Mouse (Mus musculus) liver (tissue): Measurements from ENCODE around the gene Slc23a4.
A peak's percentile ranks its signal among the peaks of the same experiment; 100 is the strongest.

Source experiments
- DNase-seq: peaks from one replicate; pipeline ENCODE4 v3.0.0-alpha.2; 2020; ENCODE audit warnings: mixed read lengths

Gene Slc23a4

GRCm38 (mm10) chr6:34988081-34988761 lies at the start of gene Slc23a4:
Gene Slc23a4, minus strand, starts transcription at chr6:34988404.
- peak; percentile 15 for DNase-seq

GRCm38 (mm10) chr6:35033341-35033740 lies 45.1 kb upstream of the Slc23a4 start:
- DNase-seq: no peak

GRCm38 (mm10) chr6:35032704-35033103 lies 44.5 kb upstream of the Slc23a4 start:
- DNase-seq: no peak

- no peak for DNase-seq
Measured at GRCm38 (mm10) chr6:35030811-35031210, 42.6 kb upstream of the Slc23a4 start.

GRCm38 (mm10) chr6:35030226-35030625 lies 42.0 kb upstream of the Slc23a4 start:
- DNase-seq: no peak

GRCm38 (mm10) chr6:35028023-35028422 lies 39.8 kb upstream of the Slc23a4 start:
- DNase-seq: no peak

GRCm38 (mm10) chr6:35027257-35027656 lies 39.1 kb upstream of the Slc23a4 start:
- DNase-seq: no peak

GRCm38 (mm10) chr6:35016624-35017023 lies 28.4 kb upstream of the Slc23a4 start:
- no peak for DNase-seq

- DNase-seq: no peak
Measured at GRCm38 (mm10) chr6:35011953-35012352, 23.7 kb upstream of the Slc23a4 start.

GRCm38 (mm10) chr6:35010705-35011104 lies 22.5 kb upstream of the Slc23a4 start:
- DNase-seq: no peak

- DNase-seq: no peak
Measured at GRCm38 (mm10) chr6:35002261-35002669, 14.1 kb upstream of the Slc23a4 start.

- no peak for DNase-seq
Measured at GRCm38 (mm10) chr6:34999101-34999500, 10.9 kb upstream of the Slc23a4 start.

- no peak for DNase-seq
Measured at GRCm38 (mm10) chr6:34996496-34996895, 8.3 kb upstream of the Slc23a4 start.

GRCm38 (mm10) chr6:34995265-34995681 lies 7.1 kb upstream of the Slc23a4 start:
- peak; percentile 80 for DNase-seq

GRCm38 (mm10) chr6:34994692-34995091 lies 6.5 kb upstream of the Slc23a4 start:
- DNase-seq: no peak

GRCm38 (mm10) chr6:34989263-34989662 lies 1.1 kb upstream of the Slc23a4 start:
- DNase-seq: no peak

- no peak for DNase-seq
Measured at GRCm38 (mm10) chr6:34987085-34987645, 1.0 kb downstream of the Slc23a4 start.

- no peak for DNase-seq
Measured at GRCm38 (mm10) chr6:34980661-34981060, 7.5 kb downstream of the Slc23a4 start.

GRCm38 (mm10) chr6:34979291-34979690 lies 8.9 kb downstream of the Slc23a4 start:
- no peak for DNase-seq

- DNase-seq: no peak
Measured at GRCm38 (mm10) chr6:34971181-34971580, 17.0 kb downstream of the Slc23a4 start.

GRCm38 (mm10) chr6:34965819-34966539 lies 22.2 kb downstream of the Slc23a4 start:
- DNase-seq: no peak

- DNase-seq: no peak
Measured at GRCm38 (mm10) chr6:34964550-34964949, 23.7 kb downstream of the Slc23a4 start.

GRCm38 (mm10) chr6:34959131-34959530 lies 29.1 kb downstream of the Slc23a4 start:
- no peak for DNase-seq

- no peak for DNase-seq
Measured at GRCm38 (mm10) chr6:34955862-34956241, 32.4 kb downstream of the Slc23a4 start.
